Mouse (Mus musculus) cerebellum, adult 9-10 months (tissue): ENCODE data around the gene Zranb1.

Experiments
- DNase-seq: peaks from one replicate; pipeline ENCODE4 v3.0.0; 2022

The Zranb1 gene

DNA sequence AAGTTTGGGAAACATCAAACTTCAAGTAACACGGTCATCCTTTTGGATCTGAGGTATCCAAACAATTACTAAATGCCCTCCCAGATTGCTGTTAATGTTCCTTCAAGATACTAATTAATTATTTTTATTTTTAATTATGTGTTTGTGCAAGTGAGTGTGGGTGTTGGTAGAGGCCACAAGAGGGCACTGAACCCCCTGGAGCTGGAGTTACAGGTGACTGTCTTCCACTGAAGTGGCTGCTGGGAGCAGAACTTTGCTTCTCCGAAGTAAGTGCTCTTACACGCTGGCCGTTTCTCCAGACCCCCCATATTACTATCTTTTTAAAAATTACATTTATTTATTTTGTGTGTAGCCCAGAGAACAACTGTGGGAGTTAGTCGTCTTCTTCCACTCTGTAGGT, 887 bp upstream of the Zranb1 start:
- DNase-seq = no peak

DNA sequence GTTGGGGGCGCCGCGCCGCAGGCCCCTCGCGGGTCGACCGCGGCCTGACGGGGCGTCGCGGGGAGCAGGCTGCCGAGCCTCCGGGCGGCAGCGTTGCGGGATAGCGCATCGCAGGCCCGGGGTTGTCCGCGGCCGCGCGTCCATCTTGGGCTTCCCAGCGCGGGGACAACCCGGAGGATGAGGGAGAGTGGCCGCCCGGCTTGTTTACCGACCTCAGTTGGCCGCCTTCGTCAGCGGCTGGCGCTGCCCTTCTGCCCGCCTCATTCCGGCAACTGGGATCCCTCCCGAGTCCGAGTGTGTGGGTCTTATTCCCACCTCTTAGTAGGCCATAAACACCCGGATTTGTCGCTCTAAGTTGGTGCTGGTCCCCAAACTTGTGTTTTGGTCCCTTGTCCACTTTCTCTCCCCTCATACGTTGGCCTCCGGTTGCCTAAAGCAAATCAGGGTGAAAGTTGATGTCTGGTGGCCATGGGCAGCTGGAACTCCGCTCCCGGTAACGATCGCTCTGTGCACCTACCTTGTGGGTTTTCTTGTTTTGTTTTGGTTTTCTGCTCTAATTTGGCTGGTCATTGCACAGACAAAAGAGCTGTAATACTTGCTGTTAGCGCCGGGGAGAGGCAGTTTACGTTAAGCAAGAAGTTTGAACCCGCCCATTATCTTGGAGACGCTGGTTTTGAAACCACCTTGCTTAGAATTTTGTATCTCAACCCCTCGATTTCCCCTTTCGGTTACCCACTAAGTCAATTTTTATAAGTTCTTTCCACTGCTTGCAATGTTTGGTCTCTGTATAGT, 814 bp downstream of the Zranb1 start:
- peak; percentile 60 for DNase-seq

GRCm38 (mm10) chr7:132933331-132933730, 2.4 kb downstream of the Zranb1 start:
- no peak for DNase-seq

GRCm38 (mm10) chr7:132934743-132935142, 3.8 kb downstream of the Zranb1 start:
- no peak for DNase-seq

DNA sequence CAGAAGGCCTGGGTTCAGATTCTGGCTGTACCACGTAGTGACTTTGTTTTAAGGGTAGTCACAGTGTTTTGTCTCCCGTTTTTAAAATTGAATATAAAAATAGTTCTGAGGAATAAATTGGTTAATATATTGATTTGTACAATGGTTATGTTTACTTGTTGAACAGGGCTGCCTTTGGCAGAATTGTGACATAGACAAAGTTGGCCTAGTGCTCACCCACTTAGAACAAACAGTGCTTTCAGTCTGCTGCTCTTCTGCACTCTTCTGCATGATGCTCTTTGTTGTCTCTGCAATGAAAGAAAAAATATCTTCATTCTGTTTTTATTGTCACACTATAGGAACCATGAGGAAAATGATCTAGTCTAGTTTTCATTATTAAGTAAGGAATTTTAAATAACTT, 8.2 kb downstream of the Zranb1 start:
- no peak for DNase-seq

DNA sequence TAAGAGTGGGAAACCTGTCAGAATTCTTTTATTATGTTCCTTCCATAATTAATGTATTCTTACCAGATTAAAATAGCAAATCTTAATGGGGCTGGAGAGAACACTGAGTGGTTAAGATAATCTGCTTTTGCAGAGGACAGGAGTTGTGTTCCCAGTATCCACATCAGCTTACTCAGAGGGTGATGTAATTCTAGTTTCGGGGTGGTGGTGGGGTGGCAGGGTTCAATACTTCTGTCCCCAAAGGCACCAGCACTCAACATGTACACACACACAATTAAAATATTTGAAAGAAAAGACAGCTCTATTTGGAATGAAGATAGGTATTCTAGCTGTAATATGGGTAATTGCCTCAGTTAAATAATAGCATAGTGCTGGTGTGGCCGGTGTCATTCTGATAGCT, 9.6 kb downstream of the Zranb1 start:
- no peak for DNase-seq

- no peak for DNase-seq
These were observed 19.0 kb downstream of the Zranb1 start for GRCm38 (mm10) chr7:132949968-132950367.

DNA sequence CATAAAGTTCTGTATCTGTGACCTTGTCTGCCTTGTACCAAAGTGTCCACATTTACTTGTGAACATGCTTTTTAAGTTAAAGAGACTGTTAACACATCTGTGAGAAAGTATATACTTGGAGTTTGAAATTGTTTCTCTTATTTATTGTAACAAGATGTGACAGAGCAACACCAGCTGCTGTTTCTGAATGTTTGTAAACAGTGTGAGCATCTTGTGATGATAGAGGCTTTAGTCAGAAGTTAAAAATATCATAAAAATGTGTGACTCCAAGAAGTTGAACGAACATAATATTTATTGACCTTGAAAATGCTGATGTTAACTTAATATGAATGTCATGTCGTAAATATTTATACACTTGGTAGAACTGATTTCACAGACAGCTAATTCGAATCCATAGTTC, 19.7 kb downstream of the Zranb1 start:
- no peak for DNase-seq

DNA sequence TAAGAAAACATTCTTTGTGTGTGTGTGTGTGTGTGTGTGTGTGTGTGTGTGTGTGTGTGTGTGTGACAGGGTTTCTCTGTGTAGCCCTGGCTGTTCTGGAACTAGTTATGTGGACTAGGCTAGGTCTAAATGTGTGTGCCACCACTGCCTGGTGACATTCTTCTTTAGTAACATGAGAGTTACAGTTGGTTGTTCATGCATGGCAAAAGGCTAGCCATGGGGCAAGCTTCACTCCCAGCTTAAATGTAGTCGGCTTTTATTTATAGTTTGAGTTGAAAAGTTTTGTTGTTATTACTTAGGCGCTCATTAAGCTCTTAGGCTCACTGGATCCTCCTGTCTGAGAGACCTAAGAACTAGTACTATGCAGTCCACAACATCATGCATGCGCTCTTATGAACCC, 33.5 kb downstream of the Zranb1 start:
- no peak for DNase-seq

DNA sequence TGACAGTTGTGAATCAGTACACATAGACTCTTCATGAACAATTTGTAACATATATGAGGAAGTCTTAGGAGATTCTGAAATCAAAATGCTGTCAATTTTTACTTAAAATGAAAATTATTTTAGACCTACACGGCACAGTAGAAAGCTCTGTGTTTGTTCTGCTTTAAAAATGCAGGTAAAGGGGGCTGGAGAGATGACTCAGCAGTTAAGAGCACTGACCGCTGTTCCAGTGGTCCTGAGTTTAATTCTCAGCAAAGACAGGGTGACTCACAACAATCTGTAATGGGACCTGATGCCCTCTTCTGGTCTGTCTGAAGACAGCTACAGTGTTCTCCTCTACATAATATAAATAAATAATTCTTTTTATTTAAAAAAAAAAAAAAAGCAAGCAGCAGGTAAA, 34.8 kb downstream of the Zranb1 start:
- DNase-seq = no peak

DNA sequence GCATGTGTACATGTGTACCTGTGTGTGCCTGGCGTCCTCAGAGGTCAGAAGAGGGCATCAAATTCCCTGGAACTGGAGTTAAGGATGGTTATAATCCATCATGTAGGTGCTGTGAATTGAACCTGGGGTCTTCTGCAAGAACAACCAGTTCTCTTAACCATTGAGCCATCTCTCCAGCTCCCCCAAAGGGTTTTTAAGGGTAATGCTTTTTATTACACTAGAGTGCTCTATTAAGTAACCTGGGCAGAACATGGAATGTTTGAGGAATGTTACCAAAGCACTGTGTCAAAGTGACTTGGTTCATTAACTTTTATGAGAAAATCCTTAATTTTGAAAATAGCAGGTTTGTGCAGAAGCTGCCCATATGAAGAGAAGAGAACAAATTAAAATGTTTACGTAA, 41.1 kb downstream of the Zranb1 start:
- no peak for DNase-seq

DNA sequence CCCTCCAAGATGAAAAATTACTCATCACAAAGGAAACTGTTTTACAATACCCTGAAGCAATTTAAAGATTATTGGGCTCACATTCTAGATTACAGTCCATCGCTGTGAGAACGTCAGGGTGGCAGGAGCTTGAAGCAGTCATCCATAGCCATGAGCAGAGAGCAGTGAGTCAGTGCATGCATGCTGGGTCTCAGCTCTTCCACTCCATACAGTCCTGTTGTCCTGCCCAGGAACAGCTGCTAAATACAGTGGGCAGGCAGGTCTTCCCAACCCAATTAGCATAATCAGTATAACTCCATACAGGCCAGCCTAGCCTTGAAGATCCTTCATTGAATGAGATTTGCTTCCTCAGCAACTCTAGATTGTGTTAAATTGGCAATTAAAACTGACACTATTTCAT, 45.1 kb downstream of the Zranb1 start:
- no peak for DNase-seq

- DNase-seq = no peak
These were observed 47.0 kb downstream of the Zranb1 start for GRCm38 (mm10) chr7:132977981-132978380.

DNA sequence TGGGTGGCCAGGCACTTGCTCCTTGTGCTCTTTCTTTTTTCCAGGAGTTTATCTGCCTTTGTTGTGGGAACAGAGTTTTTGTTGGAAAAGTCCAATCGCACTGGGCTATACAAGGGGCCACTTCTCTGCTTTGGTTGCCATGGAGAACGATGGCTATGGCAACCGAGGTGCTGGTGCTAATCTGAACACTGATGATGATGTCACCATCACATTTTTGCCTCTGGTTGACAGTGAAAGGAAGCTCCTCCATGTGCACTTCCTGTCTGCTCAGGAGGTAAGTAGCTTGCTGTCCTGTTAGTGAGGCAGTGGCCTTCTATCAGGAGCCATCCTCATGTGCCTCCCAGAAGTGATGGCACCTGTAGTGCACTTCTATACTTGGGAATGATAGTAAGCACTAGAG, 51.7 kb downstream of the Zranb1 start:
- DNase-seq = no peak

GRCm38 (mm10) chr7:132989839-132990238, 58.9 kb downstream of the Zranb1 start:
- no peak for DNase-seq

- DNase-seq = no peak
These were observed 60.4 kb downstream of the Zranb1 start for GRCm38 (mm10) chr7:132991240-132991900.

- no peak for DNase-seq
These were observed 62.1 kb downstream of the Zranb1 start for GRCm38 (mm10) chr7:132992967-132993615.

DNA sequence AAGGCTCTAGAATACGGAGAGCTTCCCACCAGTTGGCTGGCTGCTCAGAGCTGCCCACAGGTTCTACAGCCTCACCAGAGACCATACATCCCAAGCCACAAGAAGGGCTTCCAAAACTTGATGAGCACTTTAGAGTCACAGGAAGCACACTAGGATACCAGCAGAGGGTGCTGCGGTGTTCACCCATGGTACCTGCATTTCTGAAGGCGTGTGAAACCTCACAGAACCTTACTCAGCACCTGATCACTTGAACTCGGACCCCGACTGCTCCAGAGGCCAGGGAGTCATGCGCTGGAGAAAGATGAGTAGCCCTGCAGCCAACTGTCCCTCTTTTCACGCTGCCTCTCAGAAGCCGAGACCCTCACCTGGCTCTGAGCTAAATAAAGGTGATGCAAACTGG, 63.2 kb downstream of the Zranb1 start:
- DNase-seq = no peak

DNA sequence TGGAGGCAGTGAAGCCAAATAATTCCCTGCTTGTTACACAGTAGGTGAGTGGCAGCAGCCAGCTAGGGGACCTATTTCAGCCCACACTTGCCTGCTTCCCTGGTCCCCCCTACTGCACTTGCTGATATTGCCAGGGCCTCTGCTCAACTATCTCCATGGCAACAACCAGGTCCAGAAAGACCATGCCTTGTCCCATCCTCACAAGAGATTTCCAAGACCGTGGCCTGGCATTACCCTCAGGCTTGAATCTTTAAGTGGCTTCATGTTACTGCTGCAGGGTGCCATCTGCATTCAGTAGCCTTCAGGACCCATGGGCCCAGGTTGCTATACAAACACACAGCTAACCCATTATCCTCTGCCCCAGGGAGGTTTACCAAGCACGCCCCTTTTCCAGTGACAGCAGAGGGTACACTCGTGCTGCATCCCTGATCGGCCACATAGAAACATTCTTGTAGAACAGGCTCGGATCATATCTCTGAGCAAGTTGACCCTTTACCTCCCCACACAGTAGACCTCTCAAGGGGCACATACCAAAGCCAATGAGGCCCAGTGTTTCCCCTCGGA, 63.8 kb downstream of the Zranb1 start:
- no peak for DNase-seq

DNA sequence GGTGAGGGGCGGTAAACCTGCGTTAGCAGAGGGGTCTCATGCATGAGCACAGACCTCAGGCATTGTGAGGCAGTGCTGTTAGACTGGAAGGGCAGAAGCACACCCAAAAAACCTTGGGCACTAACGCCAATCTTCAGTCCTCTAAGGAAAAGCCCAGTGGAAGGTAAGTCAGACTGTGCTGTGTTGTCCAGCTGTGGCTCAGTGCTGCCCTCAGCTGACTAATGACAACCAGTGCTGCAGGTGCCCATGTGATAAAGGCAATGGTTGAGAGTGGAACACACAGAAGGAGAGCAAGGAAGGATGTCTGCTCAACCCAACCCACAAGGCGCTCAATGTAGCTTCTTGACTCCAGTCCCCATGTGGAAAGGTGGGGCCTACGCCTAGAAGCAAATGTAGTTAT, 65.4 kb downstream of the Zranb1 start:
- no peak for DNase-seq

DNA sequence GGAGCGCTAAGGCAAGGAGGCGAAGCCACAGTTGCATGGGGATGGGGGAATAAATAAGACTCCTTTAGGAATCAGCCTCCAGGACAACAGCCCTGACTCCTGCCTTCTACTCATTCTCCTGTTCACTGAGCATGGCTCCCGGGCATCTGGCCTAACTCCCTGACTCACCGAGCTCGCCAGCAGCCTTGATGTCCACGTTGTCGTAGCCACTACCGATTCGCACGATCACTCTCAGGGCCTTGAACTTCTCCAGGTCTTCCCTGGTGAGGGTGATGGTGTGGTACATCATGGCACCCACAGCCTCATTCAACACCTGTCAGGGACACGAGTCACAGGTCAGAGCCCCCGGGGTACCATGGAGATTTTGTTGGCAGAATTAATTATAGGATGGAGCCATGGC, 67.7 kb downstream of the Zranb1 start:
- DNase-seq = no peak

DNA sequence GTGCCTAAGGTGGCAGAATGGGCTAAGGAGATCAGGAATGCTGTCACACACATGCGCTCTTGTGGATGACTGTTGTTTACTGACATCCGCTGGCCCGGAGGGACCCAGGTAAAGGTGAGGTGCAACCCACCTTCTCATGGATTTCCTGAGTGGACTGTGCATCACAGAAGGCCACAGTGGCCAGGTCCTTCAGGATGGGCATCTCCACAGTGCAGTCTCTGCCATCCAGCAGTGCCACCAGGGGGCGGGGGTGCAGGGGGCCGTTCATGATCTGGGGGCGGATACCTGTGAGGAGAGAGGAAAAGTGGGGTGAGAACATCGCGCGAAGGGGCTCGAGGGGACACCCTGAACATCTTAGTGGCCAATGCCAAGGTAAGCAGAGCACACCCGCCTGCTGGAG, 68.1 kb downstream of the Zranb1 start:
- no peak for DNase-seq

GRCm38 (mm10) chr7:133001388-133001787, 70.4 kb downstream of the Zranb1 start:
- no peak for DNase-seq

GRCm38 (mm10) chr7:133002271-133002670, 71.3 kb downstream of the Zranb1 start:
- DNase-seq = peak; percentile 61
